Comparison of ENCODE assay signal across 29 mouse cellular contexts in the genomic region with DNA sequence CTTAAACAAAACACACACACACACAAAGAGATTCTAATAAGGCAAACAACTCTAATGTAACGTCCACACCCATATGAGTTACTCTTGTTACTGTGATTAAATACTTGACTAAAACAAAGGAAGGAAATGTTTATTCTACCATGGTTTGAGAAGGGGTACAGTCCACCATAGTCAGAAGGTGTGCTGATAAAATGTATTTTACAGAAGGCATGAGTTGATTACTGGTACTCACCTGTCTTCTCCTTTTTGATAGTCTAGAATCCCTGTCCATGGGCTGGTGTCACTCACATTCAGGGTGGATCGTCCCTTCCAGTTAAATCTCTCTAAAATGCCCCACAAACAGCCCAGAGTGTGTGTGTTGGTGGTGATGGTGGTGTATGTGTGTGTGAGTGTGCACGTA. TPM values are rescaled to one million over a fixed set of nuclear protein-coding genes. Genes with fewer than 3 reads are reported as not detected.
DNase-seq lines count a peak whose midpoint lies in the region; ATAC-seq and TF ChIP-seq lines count a peak whose summit lies in the region.
"Had no signal": no experiment of that assay in that cellular context is flagged by ENCODE, and none has a peak within 500 bp of the region (broad histone marks: within the 10 kb centered on the region; RNA-seq: fewer than 3 reads in every experiment).

No protein-coding gene starts in this region.

- no peak for ATAC-seq in heart, embryonic 11.5 days (replicated peaks; ENCODE audit: insufficient number of reproducible peaks, low FRiP score, low TSS enrichment)
- peak; percentile 39 for ATAC-seq in liver, embryonic 13.5 days (ENCODE audit: low read depth)
- ATAC-seq in stomach, embryonic 16.5 days (ENCODE audit: insufficient read depth, low FRiP score): 0 out of 2 replicates have a peak, but pooled peaks have one; percentile 5
- ATAC-seq: CD4-positive, CD25-positive, alpha-beta regulatory T cell, adult 4 months had no signal

- DNase-seq in heart, postnatal 36 days: no peak
- DNase-seq in liver, embryonic 13.5 days: no peak
- DNase-seq in kidney, adult 8-10 months: no peak
- no peak for DNase-seq in cerebellum, adult 9-11 months
- DNase-seq: adrenal gland, adult 2 months; cerebellum, adult 2 months; gastrocnemius, postnatal 25 days had no signal

- no peak overlapping the region for H3K4me3 ChIP-seq in heart, embryonic 11.5 days (ENCODE audit: low read depth, low read length)
- no peak overlapping the region for H3K4me3 ChIP-seq in bone marrow, adult 2 months (replicated peaks; ENCODE audit: control insufficient read depth, low read depth, low read length)
- no peak overlapping the region for H3K4me3 ChIP-seq in liver, embryonic 13.5 days (replicated peaks)
- no peak overlapping the region for H3K4me3 ChIP-seq in stomach, embryonic 16.5 days (replicated peaks; ENCODE audit: low read length)
- H3K4me3 ChIP-seq: forebrain, embryonic 10.5 days; hindbrain, embryonic 15.5 days; limb, embryonic 15.5 days; midbrain, embryonic 12.5 days; neural tube, embryonic 15.5 days had no signal

- intact Hi-C loops in heart, postnatal 36 days (cut with DNase I): no loop called here

- 71% methylated on average over 3 of the region's 3 CpGs for WGBS in heart, embryonic 11.5 days (ENCODE audit: insufficient replicate concordance)
- 70% methylated on average over 3 of the region's 3 CpGs for WGBS in bone marrow, adult 2 months
- WGBS in liver, embryonic 13.5 days (ENCODE audit: insufficient replicate concordance): 58% methylated on average over 3 of the region's 3 CpGs
- WGBS in stomach, embryonic 16.5 days: 69% methylated on average over 3 of the region's 3 CpGs

- TF ChIP-seq CTCF in bone marrow, adult 2 months (IDR thresholded peaks at IDR 0.05; ENCODE audit: control insufficient read depth, insufficient read depth, low read length): no peak

- H3K9ac ChIP-seq in heart, embryonic 11.5 days (ENCODE audit: low read depth, low read length): no peak overlapping the region
- H3K9ac ChIP-seq in liver, embryonic 13.5 days: peak overlapping the region; percentile 56
- H3K9ac ChIP-seq in stomach, embryonic 16.5 days (ENCODE audit: low read length): no peak overlapping the region
- H3K9ac ChIP-seq: hindbrain, embryonic 15.5 days; limb, embryonic 15.5 days; midbrain, embryonic 12.5 days; neural tube, embryonic 15.5 days had no signal

- no peaks in the 10 kb centered on the region for H3K9me3 ChIP-seq in heart, embryonic 11.5 days (replicated peaks; ENCODE audit: control insufficient read depth, low read length)
- H3K9me3 ChIP-seq in liver, embryonic 13.5 days (replicated peaks): no peaks in the 10 kb centered on the region
- no peaks in the 10 kb centered on the region for H3K9me3 ChIP-seq in stomach, embryonic 16.5 days (replicated peaks; ENCODE audit: control insufficient read depth, low read length)
- H3K9me3 ChIP-seq: hindbrain, embryonic 15.5 days; limb, embryonic 15.5 days; neural tube, embryonic 15.5 days had no signal

- TF ChIP-seq POLR2A in bone marrow, adult 2 months (IDR thresholded peaks at IDR 0.05; ENCODE audit: borderline replicate concordance, control insufficient read depth, low read depth, low read length): no peak

- no peaks in the 10 kb centered on the region for H3K36me3 ChIP-seq in heart, embryonic 11.5 days (ENCODE audit: control insufficient read depth, insufficient read depth, low read length)
- no peaks in the 10 kb centered on the region for H3K36me3 ChIP-seq in liver, embryonic 13.5 days
- no peaks in the 10 kb centered on the region for H3K36me3 ChIP-seq in stomach, embryonic 16.5 days (ENCODE audit: control insufficient read depth, insufficient read depth, low read length)
- H3K36me3 ChIP-seq: forebrain, embryonic 10.5 days; hindbrain, embryonic 15.5 days; limb, embryonic 15.5 days; midbrain, embryonic 12.5 days; neural tube, embryonic 15.5 days had no signal

- no peaks in the 10 kb centered on the region for H3K27me3 ChIP-seq in heart, embryonic 11.5 days (ENCODE audit: control insufficient read depth, insufficient read depth, low read length)
- H3K27me3 ChIP-seq in liver, embryonic 13.5 days: no peaks in the 10 kb centered on the region
- no peaks in the 10 kb centered on the region for H3K27me3 ChIP-seq in stomach, embryonic 16.5 days (ENCODE audit: control insufficient read depth, insufficient read depth, low read length)
- H3K27me3 ChIP-seq: hindbrain, embryonic 15.5 days; limb, embryonic 15.5 days; midbrain, embryonic 12.5 days; neural tube, embryonic 15.5 days; Patski had no signal

- H3K27ac ChIP-seq in heart, embryonic 11.5 days (ENCODE audit: low read depth, low read length): peak overlapping the region; percentile 42; the same call in 1 of the 2 replicates
- H3K27ac ChIP-seq in bone marrow, adult 2 months (ENCODE audit: control insufficient read depth, insufficient read depth, low read depth, low read length, poor library complexity): peak overlapping the region; percentile 64; the same call in 1 of the 2 replicates
- H3K27ac ChIP-seq in liver, embryonic 13.5 days: peak overlapping the region; percentile 92
- no peak overlapping the region for H3K27ac ChIP-seq in stomach, embryonic 16.5 days (ENCODE audit: low read length)
- H3K27ac ChIP-seq: forebrain, embryonic 10.5 days; hindbrain, embryonic 15.5 days; limb, embryonic 15.5 days; macrophage; midbrain, embryonic 12.5 days; neural tube, embryonic 15.5 days had no signal

- H3K4me2 ChIP-seq in heart, embryonic 11.5 days: no peak overlapping the region
- H3K4me2 ChIP-seq in liver, embryonic 13.5 days: peak overlapping the region; percentile 54
- H3K4me2 ChIP-seq in stomach, embryonic 16.5 days (ENCODE audit: low read depth, low read length): no peak overlapping the region
- H3K4me2 ChIP-seq: hindbrain, embryonic 15.5 days; limb, embryonic 15.5 days; midbrain, embryonic 12.5 days; neural tube, embryonic 15.5 days had no signal

- H3K4me1 ChIP-seq in heart, embryonic 11.5 days (ENCODE audit: control insufficient read depth, insufficient read depth, low read length): no peaks in the 10 kb centered on the region
- H3K4me1 ChIP-seq in bone marrow, adult 2 months (ENCODE audit: control insufficient read depth, insufficient read depth, low read length): peaks cover 3% of the 10 kb centered on the region
- peaks cover 25% of the 10 kb centered on the region for H3K4me1 ChIP-seq in liver, embryonic 13.5 days (replicated peaks)
- H3K4me1 ChIP-seq in stomach, embryonic 16.5 days (ENCODE audit: control insufficient read depth, insufficient read depth, low read length): no peaks in the 10 kb centered on the region
- H3K4me1 ChIP-seq: forebrain, embryonic 10.5 days; hindbrain, embryonic 15.5 days; limb, embryonic 15.5 days; midbrain, embryonic 12.5 days; neural tube, embryonic 15.5 days had no signal

RNA-seq across cellular contexts. Expression of gene Selenbp2, which starts 9.5 kb away (rescaled TPM):
- polyA plus RNA-seq in heart, embryonic 11.5 days (2014; fragmentation: Nextera tagmentation; extraction: Ambion mirVana): 0.72 and 2.0 TPM in 2 replicates
- total RNA-seq in heart, postnatal 36 days (2021): 10 to 100 TPM; 13.3 to 14.6 TPM
- polyA plus RNA-seq in bone marrow, adult 2 months (2011; ENCODE audit: insufficient read depth, insufficient read length, low replicate concordance, missing spikeins): 4.4 TPM in 1 of 2 replicates, not detected in the other
- 6.7 and 8.5 TPM in 2 replicates for polyA plus RNA-seq in liver, embryonic 13.5 days (2015; fragmentation: Nextera tagmentation; extraction: Ambion mirVana)
- 9.3 and 11.9 TPM in 2 replicates for polyA plus RNA-seq in stomach, embryonic 16.5 days (2015; fragmentation: Nextera tagmentation; extraction: Ambion mirVana)
- polyA plus RNA-seq: CD4-positive, CD25-positive, alpha-beta regulatory T cell, adult 4 months; forebrain, embryonic 10.5 days; thymus, postnatal 0 days had no signal

RNA-seq across cellular contexts. Expression of gene Tuft1, which starts 44.2 kb away (rescaled TPM):
- polyA plus RNA-seq in heart, embryonic 11.5 days (2014; fragmentation: Nextera tagmentation; extraction: Ambion mirVana): 8.7 and 10.5 TPM in 2 replicates
- total RNA-seq in heart, postnatal 36 days (2021): 1 to 10 TPM; 2.5 to 2.9 TPM
- polyA plus RNA-seq in bone marrow, adult 2 months (2011; ENCODE audit: insufficient read depth, insufficient read length, low replicate concordance, missing spikeins): 3.8 and 7.4 TPM in 2 replicates
- 4.7 and 5.3 TPM in 2 replicates for polyA plus RNA-seq in liver, embryonic 13.5 days (2015; fragmentation: Nextera tagmentation; extraction: Ambion mirVana)
- polyA plus RNA-seq in stomach, embryonic 16.5 days (2015; fragmentation: Nextera tagmentation; extraction: Ambion mirVana): 17.0 and 23.2 TPM in 2 replicates

RNA-seq across cellular contexts. Expression of gene Gm10972, which starts 59.9 kb away (rescaled TPM):
- polyA plus RNA-seq in heart, embryonic 11.5 days (2014; fragmentation: Nextera tagmentation; extraction: Ambion mirVana): not detected in 2 replicates
- total RNA-seq in heart, postnatal 36 days (2021): not detected
- polyA plus RNA-seq in bone marrow, adult 2 months (2011; ENCODE audit: insufficient read depth, insufficient read length, low replicate concordance, missing spikeins): not detected in 2 replicates
- polyA plus RNA-seq in liver, embryonic 13.5 days (2015; fragmentation: Nextera tagmentation; extraction: Ambion mirVana): not detected in 2 replicates
- polyA plus RNA-seq in stomach, embryonic 16.5 days (2015; fragmentation: Nextera tagmentation; extraction: Ambion mirVana): not detected in 2 replicates
- total RNA-seq: adrenal gland, adult 2 months; gastrocnemius, postnatal 25 days; heart, adult 8-10 months; heart, postnatal 14 days; layer of hippocampus, adult 18-20 months; layer of hippocampus, postnatal 14 days; left cerebral cortex, adult 8-10 months; left cerebral cortex, postnatal 4 days had no signal
- polyA plus RNA-seq: adrenal gland, adult 2 months; CD4-positive, CD25-positive, alpha-beta regulatory T cell, adult 4 months; cerebellum, adult 2 months; embryonic facial prominence, embryonic 14.5 days; forebrain, embryonic 10.5 days; hindbrain, embryonic 15.5 days; intestine, embryonic 14.5 days; limb, embryonic 15.5 days; lung, embryonic 16.5 days; macrophage; midbrain, embryonic 12.5 days; neural tube, embryonic 15.5 days; Patski; thymus, postnatal 0 days; urinary bladder, adult 2 months had no signal
